Mouse (Mus musculus) brain, embryonic 14.5 days (tissue): ENCODE results near the gene 1600014C10Rik.
A peak's percentile ranks its signal among the peaks of the same experiment; 100 is the strongest.

ENCODE experiments used
- CTCF ChIP-seq: fragments of 200-500 bp; IDR thresholded peaks from 2 replicates; pipeline ENCODE4 v1.5.1; 2012; ENCODE audit warnings: inconsistent platforms, mild to moderate bottlenecking, moderate library complexity, borderline replicate concordance; ENCODE audit not compliant: insufficient read depth, insufficient read length; ENCODE audit errors: extremely low read depth
- POLR2A ChIP-seq: fragments of 200-500 bp; IDR thresholded peaks from 2 replicates; pipeline ENCODE4 v1.6.1; 2012; ENCODE audit warnings: mild to moderate bottlenecking, inconsistent platforms, borderline replicate concordance; ENCODE audit not compliant: poor library complexity, insufficient read depth, insufficient read length, severe bottlenecking; ENCODE audit errors: extremely low read depth

DNA sequence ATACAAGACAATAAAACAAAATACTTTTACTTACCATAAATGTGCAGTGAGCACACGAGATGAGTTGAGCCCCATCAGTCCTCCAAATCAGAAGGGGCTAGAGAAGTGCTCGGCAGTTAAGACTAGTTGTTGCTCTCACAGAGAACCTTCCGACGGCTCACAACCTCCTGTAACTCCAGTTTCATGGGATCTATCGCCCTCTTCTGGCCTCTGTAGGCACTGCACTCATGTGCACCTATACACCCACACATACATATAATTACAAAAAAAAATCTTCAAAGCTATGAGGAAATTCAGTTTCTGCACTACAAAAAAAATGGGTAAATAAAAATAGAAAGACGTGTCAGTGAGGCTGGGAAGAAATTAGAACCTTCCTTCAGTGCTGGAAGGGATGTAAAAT is 21.3 kb downstream of the 1600014C10Rik start:
- peak; percentile 23; the same call in 1 of the 2 replicates for TF ChIP-seq CTCF
- TF ChIP-seq POLR2A = no peak
